Mouse (Mus musculus) erythroblast, embryonic 14.5 days (primary cell): ENCODE measurements around the gene Taz.

Source experiments
- GATA1 ChIP-seq: IDR thresholded peaks from 2 replicates; pipeline ENCODE4 v1.6.1; 2012; ENCODE audit warnings: low read length, inconsistent platforms, mixed read lengths
- TAL1 ChIP-seq: IDR thresholded peaks from 3 replicates; pipeline ENCODE4 v1.6.1; 2012; ENCODE audit warnings: low read length, inconsistent platforms, mixed read lengths

DNA sequence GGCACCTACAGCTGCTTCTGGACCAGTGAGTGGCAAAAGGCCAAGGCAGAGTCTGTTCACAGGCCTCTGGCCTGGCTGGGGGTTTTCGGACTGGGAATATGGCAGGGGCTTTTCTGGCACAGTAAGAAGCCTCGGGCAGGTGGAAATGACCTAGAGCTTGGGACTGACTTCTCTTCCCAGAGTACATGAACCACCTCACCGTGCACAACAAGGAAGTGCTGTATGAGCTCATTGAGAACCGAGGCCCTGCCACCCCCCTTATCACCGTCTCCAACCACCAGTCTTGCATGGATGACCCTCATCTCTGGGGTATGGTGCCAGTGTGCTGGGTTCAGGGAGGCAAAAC lies 1.4 kb downstream of the Taz start:
- no peak for TF ChIP-seq GATA1
- TF ChIP-seq TAL1, result no peak
